Mouse (Mus musculus) neural tube, embryonic 11.5 days (tissue): Measurements from ENCODE around the gene Ralgps2. TPM values are rescaled to one million over a fixed set of nuclear protein-coding genes. Genes with fewer than 3 reads are reported as not detected.

Experiments
- ATAC-seq: fragments of 200-750 bp; cut with Nextera tagmentation; 2 replicates; pipeline ENCODE4 v1.8.0; 2017; ENCODE audit warnings: moderate number of reproducible peaks, mild to moderate bottlenecking, moderate TSS enrichment, moderate library complexity; ENCODE audit not compliant: insufficient read depth, low FRiP score, low TSS enrichment
- DNase-seq: peaks from one replicate; pipeline ENCODE4 v3.0.0-alpha.2; 2015; ENCODE audit warnings: low spot score
- H3K27ac ChIP-seq: fragments of 300-500 bp; sonication (generic); 2 replicates; pipeline ENCODE4 v1.5.1; 2014; ENCODE audit warnings: low read depth, mild to moderate bottlenecking, low read length
- H3K27me3 ChIP-seq: fragments of 300-500 bp; sonication (generic); 2 replicates; pipeline ENCODE4 v1.6.1; 2014; ENCODE audit warnings: mild to moderate bottlenecking, low read length, mixed read lengths; ENCODE audit not compliant: control insufficient read depth, insufficient read depth
- H3K36me3 ChIP-seq: fragments of 300-500 bp; sonication (generic); 2 replicates; pipeline ENCODE4 v1.6.1; 2014; ENCODE audit warnings: mild to moderate bottlenecking, low read length, moderate library complexity, mixed read lengths; ENCODE audit not compliant: control insufficient read depth, insufficient read depth
- H3K4me1 ChIP-seq: fragments of 300-500 bp; sonication (generic); 2 replicates; pipeline ENCODE4 v1.6.1; 2014; ENCODE audit warnings: low read length, mixed read lengths; ENCODE audit not compliant: control insufficient read depth, insufficient read depth
- H3K4me2 ChIP-seq: fragments of 300-500 bp; sonication (generic); 2 replicates; pipeline ENCODE4 v1.6.1; 2014; ENCODE audit warnings: low read depth, mild to moderate bottlenecking, moderate library complexity
- H3K4me3 ChIP-seq: fragments of 300-500 bp; sonication (generic); 2 replicates; pipeline ENCODE4 v1.5.1; 2014; ENCODE audit warnings: low read depth, low read length
- H3K9ac ChIP-seq: fragments of 300-500 bp; sonication (generic); 2 replicates; pipeline ENCODE4 v1.6.1; 2014; ENCODE audit warnings: mild to moderate bottlenecking, low read length
- H3K9me3 ChIP-seq: fragments of 300-500 bp; sonication (generic); 2 replicates; pipeline ENCODE4 v1.6.1; 2016; ENCODE audit warnings: low read length; ENCODE audit not compliant: control insufficient read depth
- WGBS: fragments of 180-500 bp; shearing (Covaris S2); extraction: QIAGEN DNeasy Blood & Tissue Kit; methylation state at CpG from one replicate; pipeline ENCODE4 v1.1.7; 2014; 5-methylcytosine and 5-hydroxymethylcytosine counted together
- polyA plus RNA-seq: library from polyadenylated mRNA; unstranded; fragments of >200 nt; fragmentation: Nextera tagmentation; extraction: Ambion mirVana; gene quantifications from 2 replicates; pipeline ENCODE4 v1.2.1, GENCODE M21; 2014

Ralgps2 gene
- polyA plus RNA-seq, 1 experiment from 2014 or later: 95.7 TPM

DNA sequence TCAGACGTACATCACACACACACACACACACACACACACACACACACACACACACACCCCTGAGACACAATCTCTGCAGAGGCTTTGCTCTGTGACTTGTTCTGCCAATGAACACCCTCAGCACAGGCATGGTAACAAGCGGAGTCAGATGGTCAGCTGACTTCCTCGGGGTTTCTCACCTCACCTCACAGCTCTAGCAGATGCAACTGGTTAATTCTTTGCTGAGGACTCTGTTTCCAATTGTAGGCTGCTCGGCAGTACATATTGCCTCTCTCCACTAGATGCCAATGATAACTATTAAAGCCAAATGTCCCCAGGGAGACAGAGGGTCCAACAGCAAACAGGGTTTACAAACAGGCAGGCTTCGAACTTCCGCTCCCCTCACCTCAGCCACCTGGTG lies 16.5 kb downstream of the Ralgps2 start:
- Histone ChIP-seq H3K4me3 (no peak overlapping the region), H3K4me1 (peaks cover 3% of the 10 kb centered on the region; the same call in 1 of the 2 replicates), H3K27ac (no peak overlapping the region), H3K36me3 (no peaks in the 10 kb centered on the region; the same call in 1 of the 2 replicates), H3K9me3 (no peaks in the 10 kb centered on the region), H3K4me2 (no peak overlapping the region), H3K9ac (no peak overlapping the region), H3K27me3 (no peaks in the 10 kb centered on the region)
- WGBS: 75% methylated on average over 6 of the region's 6 CpGs
- ATAC-seq (no peak), DNase-seq (no peak)

DNA sequence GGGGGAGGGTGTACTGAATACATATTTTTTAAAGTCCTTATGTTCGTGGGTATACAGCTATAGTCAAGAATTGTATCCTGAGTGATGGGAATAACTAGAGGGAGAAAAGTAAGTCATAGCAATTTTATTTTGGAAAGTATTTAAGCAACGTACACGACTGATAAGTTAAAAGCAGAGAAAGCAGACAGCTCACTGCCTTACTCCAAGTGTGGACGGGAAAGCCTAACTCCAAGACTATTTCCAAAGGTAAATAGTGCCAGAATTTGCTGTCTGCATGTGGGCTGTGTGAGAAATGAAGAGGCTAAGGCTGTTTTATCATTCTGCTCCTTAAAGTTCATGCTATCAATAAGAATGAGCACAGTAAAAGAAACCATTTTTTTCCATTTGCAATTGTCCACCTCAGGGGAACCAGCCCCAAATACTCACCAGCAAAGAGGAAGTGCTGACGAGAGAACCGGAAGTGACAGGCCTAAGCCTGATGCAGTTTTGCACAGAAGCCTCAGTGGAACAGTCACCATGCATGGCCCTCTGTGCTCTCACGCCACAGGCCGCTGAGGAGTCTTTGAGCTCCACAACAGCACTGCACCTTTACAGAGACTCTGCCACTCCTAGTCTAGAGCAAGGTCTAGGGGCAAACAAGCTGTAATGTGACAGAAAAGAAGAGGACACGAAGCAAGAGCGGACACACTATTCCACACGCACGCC lies 18.0 kb downstream of the Ralgps2 start:
- H3K4me3 ChIP-seq: no peak overlapping the region
- H3K4me2 ChIP-seq: no peak overlapping the region
- peaks cover 3% of the 10 kb centered on the region; the same call in 1 of the 2 replicates for H3K4me1 ChIP-seq
- no peaks in the 10 kb centered on the region; the same call in 1 of the 2 replicates for H3K36me3 ChIP-seq
- ATAC-seq (no peak), DNase-seq (no peak)
- 76% methylated on average over 12 of the region's 12 CpGs for WGBS
- no peaks in the 10 kb centered on the region for H3K9me3 ChIP-seq
- H3K27ac ChIP-seq: no peak overlapping the region; the same call in 1 of the 2 replicates
- H3K27me3 ChIP-seq: no peaks in the 10 kb centered on the region
- no peak overlapping the region for H3K9ac ChIP-seq

DNA sequence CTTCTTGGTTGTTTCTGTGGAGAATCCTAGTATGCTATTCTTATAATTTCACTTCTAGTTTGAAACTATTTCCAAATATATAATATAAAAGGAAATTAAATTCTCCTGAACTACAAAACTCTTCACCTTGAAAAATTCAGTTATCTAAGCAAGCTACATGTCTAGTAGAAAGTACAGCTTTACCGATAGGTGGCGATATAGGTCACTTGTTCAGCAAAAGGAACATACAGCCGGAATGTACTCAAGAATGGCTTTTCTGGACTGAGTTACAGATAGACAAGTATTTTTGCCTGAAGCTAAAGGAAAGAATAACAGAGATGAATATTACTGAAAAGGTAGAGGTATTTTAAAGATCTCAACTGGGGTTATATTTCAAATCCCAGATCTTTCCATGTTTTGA lies 22.0 kb downstream of the Ralgps2 start:
- Histone ChIP-seq H3K27me3 (no peaks in the 10 kb centered on the region), H3K4me3 (no peak overlapping the region), H3K27ac (no peak overlapping the region), H3K36me3 (no peaks in the 10 kb centered on the region), H3K9ac (no peak overlapping the region), H3K4me2 (no peak overlapping the region), H3K4me1 (peaks cover 3% of the 10 kb centered on the region; the same call in 1 of the 2 replicates), H3K9me3 (no peaks in the 10 kb centered on the region)
- no peak for DNase-seq
- WGBS: 24% methylated on average over 3 of the region's 3 CpGs
- no peak for ATAC-seq

DNA sequence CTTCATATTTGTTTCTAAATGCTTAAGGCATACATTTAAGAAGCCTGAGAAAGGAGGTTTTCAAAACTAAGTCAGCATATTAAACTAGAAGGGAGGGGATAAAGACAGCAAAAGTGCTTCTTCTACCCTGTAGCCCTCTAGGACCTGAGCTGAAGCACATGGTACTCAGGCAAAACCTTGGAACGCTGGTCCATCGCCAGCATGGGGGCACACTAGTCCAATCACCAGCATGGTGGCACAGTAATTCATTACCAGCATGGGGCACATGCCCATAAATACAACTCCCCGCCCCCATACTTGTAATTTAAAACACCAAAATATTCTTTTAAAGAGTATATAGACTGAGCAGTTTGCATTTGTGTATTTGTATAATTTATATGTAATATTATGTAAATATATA lies 23.1 kb downstream of the Ralgps2 start:
- Histone ChIP-seq H3K4me2 (no peak overlapping the region), H3K4me3 (no peak overlapping the region), H3K27ac (no peak overlapping the region), H3K4me1 (peaks cover 3% of the 10 kb centered on the region; the same call in 1 of the 2 replicates), H3K27me3 (no peaks in the 10 kb centered on the region), H3K9me3 (no peaks in the 10 kb centered on the region), H3K36me3 (no peaks in the 10 kb centered on the region), H3K9ac (no peak overlapping the region)
- 84% methylated on average over 3 of the region's 3 CpGs for WGBS
- ATAC-seq (no peak), DNase-seq (no peak)

DNA sequence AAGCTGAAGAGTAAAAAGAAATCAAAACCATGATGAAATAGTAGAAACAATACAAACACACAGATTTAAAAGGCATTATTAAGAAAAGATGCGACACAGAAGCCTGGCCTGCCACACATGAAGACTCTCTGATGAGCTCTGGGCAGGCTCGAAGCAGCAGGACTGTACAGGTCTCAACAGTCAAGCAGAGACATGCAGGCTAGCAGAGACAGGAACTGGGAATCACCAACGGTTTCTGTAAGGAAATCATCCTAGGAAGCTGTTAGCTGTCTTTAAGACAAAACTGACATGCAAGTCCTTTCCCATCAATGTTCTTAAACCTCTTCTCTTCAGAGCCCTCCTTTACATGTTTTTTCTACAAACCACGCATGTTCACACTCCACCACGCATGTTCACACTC lies 24.5 kb downstream of the Ralgps2 start:
- ATAC-seq: no peak
- 85% methylated on average over 5 of the region's 5 CpGs for WGBS
- no peak overlapping the region for H3K4me2 ChIP-seq
- H3K4me1 ChIP-seq: no peaks in the 10 kb centered on the region
- no peak overlapping the region for H3K27ac ChIP-seq
- no peaks in the 10 kb centered on the region for H3K9me3 ChIP-seq
- no peaks in the 10 kb centered on the region for H3K27me3 ChIP-seq
- no peak for DNase-seq
- no peaks in the 10 kb centered on the region for H3K36me3 ChIP-seq
- no peak overlapping the region for H3K9ac ChIP-seq
- H3K4me3 ChIP-seq: no peak overlapping the region

DNA sequence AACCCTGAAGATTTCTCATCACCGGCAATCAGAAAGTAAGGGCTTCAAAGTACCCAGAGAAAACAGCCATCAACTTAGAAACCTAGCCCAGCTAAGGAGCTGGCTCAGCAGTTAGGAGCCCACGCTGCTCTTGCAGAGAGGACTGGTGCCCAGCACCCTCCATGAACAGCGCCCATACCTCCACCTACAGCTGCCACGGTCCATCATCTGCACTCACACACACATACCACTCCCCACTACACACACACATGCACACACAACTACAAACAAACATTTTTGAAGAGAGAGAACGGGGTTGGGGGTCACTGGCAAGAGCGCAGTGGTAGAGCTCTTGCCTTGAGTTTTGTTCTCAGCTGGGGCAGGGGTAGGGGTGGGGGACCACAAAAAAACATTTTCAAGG lies 26.2 kb downstream of the Ralgps2 start:
- Histone ChIP-seq H3K36me3 (no peaks in the 10 kb centered on the region), H3K9me3 (no peaks in the 10 kb centered on the region), H3K27ac (no peak overlapping the region), H3K9ac (no peak overlapping the region), H3K4me3 (no peak overlapping the region), H3K4me1 (no peaks in the 10 kb centered on the region), H3K27me3 (no peaks in the 10 kb centered on the region), H3K4me2 (no peak overlapping the region)
- 97% methylated on average over 6 of the region's 6 CpGs for WGBS
- DNase-seq: no peak
- no peak for ATAC-seq

DNA sequence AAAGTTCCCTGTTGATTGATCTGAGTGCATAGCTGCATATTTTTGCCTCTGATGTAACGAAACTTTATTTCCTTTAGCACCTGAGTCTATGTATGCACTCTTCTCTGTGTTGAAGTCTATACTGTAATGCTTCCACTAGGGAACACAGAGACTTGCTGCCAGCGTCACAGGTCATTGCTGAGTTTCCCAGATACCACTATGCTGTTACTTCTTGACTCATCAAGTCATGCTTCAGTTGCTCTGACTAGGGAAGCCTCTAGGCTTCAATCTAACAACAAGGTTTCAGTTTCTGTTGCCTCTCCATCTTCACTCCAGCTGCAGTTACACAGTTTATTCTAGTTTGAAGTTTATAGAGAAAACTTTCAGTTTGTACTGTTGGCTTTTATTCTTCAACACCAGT lies 28.5 kb downstream of the Ralgps2 start:
- 75% methylated on average over 2 of the region's 2 CpGs for WGBS
- Histone ChIP-seq H3K9me3 (no peaks in the 10 kb centered on the region), H3K36me3 (no peaks in the 10 kb centered on the region; the same call in 1 of the 2 replicates), H3K4me3 (no peak overlapping the region), H3K27ac (no peak overlapping the region), H3K9ac (no peak overlapping the region), H3K27me3 (no peaks in the 10 kb centered on the region), H3K4me1 (no peaks in the 10 kb centered on the region), H3K4me2 (no peak overlapping the region)
- DNase-seq: no peak
- ATAC-seq: no peak

DNA sequence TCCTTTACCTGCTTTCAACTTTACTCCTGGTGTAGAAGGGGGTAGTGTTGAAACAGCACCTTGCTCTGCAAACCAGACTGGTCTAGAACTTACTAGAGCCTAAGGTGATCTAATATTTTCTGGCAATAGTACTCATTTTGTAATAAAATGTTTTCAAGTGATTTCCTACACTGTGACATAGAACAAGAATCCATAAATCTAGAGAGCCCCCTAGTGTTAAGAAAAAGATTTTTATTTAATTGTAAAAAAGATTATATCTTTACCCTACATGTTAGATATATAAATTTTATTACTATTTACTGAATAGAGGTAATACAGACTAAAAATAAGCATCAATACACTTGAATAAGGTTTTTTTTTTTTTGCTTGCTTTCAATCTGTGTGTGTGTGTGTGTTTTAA lies 29.6 kb downstream of the Ralgps2 start:
- ATAC-seq (no peak), DNase-seq (no peak)
- H3K4me3 ChIP-seq: no peak overlapping the region

DNA sequence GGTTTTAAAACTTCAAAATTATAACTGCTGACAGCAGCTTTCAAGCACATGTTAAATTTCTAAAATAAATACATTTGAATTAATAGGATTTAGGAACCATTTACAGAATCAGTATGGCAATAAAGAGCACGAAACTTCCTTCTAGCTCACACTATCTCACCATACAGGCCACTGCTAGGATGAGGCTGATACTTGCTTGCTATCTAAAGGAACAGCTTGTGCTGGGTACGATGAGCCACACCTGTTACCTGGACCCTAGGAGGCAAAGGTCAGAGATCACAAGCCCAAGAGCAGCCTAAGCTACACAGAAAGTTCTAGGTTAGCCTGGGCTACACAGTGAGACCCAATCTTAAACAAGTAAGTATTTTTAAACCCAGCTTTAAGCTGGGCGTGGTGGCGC lies 30.2 kb downstream of the Ralgps2 start:
- Histone ChIP-seq H3K9me3 (no peaks in the 10 kb centered on the region), H3K9ac (no peak overlapping the region), H3K4me2 (no peak overlapping the region), H3K4me1 (no peaks in the 10 kb centered on the region), H3K36me3 (no peaks in the 10 kb centered on the region; the same call in 1 of the 2 replicates), H3K27ac (no peak overlapping the region), H3K4me3 (no peak overlapping the region), H3K27me3 (no peaks in the 10 kb centered on the region)
- WGBS: 96% methylated on average over 4 of the region's 4 CpGs
- no peak for DNase-seq
- no peak for ATAC-seq

More for the DNA sequence above, 29.6 kb downstream of the Ralgps2 start:
- H3K4me1 ChIP-seq: no peaks in the 10 kb centered on the region
- no peaks in the 10 kb centered on the region for H3K27me3 ChIP-seq
- no peak overlapping the region for H3K4me2 ChIP-seq
- no peaks in the 10 kb centered on the region for H3K9me3 ChIP-seq
- H3K27ac ChIP-seq: no peak overlapping the region
- no peak overlapping the region for H3K9ac ChIP-seq
- no peaks in the 10 kb centered on the region; the same call in 1 of the 2 replicates for H3K36me3 ChIP-seq
